Mouse (Mus musculus) gastrocnemius, postnatal 14 days (tissue): Measurements from ENCODE around the gene Cox17. TPM values are rescaled to one million over a fixed set of nuclear protein-coding genes. Genes with fewer than 3 reads are reported as not detected.

ENCODE experiments used
- DNase-seq: peaks from one replicate; pipeline ENCODE4 v3.0.0; 2021; ENCODE audit warnings: mixed read lengths
- intact Hi-C: fragments of 180-260 bp; cut with DNase I; formaldehyde crosslinking; loops from one replicate; pipeline ENCODE4 v1.15.1; 2025; ENCODE audit warnings: low total_unique reads
- total RNA-seq, 2 experiments: library from RNA; stranded (reverse); gene quantifications; 2 replicates each; pipeline ENCODE4 v1.2.3; 2021

The Cox17 gene
- total RNA-seq, 2 experiments from 2014 or later, result 134 to 137 TPM

- intact Hi-C loops, result no loop called here
- no peak for DNase-seq
These were observed 38.4 kb downstream of the Cox17 start for GRCm38 (mm10) chr16:38385184-38385634.

GRCm38 (mm10) chr16:38385700-38386099 lies 38.9 kb downstream of the Cox17 start:
- no peak for DNase-seq
- intact Hi-C loops, result no loop called here

GRCm38 (mm10) chr16:38387389-38387788 lies 40.6 kb downstream of the Cox17 start:
- no peak for DNase-seq
- intact Hi-C loops, result no loop called here

GRCm38 (mm10) chr16:38388757-38389156 lies 42.0 kb downstream of the Cox17 start:
- intact Hi-C loops, result no loop called here

GRCm38 (mm10) chr16:38389284-38389893 lies 42.6 kb downstream of the Cox17 start:
- intact Hi-C loops, result no loop called here

More at GRCm38 (mm10) chr16:38388757-38389156, 42.0 kb downstream of the Cox17 start:
- no peak for DNase-seq

GRCm38 (mm10) chr16:38390322-38390721 lies 43.5 kb downstream of the Cox17 start:
- intact Hi-C loops, result no loop called here

More at GRCm38 (mm10) chr16:38389284-38389893, 42.6 kb downstream of the Cox17 start:
- DNase-seq, result no peak

GRCm38 (mm10) chr16:38392126-38392894 lies 45.5 kb downstream of the Cox17 start:
- intact Hi-C loops, result no loop called here
- peak; percentile 74 for DNase-seq

More at GRCm38 (mm10) chr16:38390322-38390721, 43.5 kb downstream of the Cox17 start:
- DNase-seq, result no peak

- intact Hi-C loops, result no loop called here
- no peak for DNase-seq
These were observed 47.4 kb downstream of the Cox17 start for GRCm38 (mm10) chr16:38394191-38394618.

- intact Hi-C loops, result no loop called here
- no peak for DNase-seq
These were observed 48.4 kb downstream of the Cox17 start for GRCm38 (mm10) chr16:38395060-38395730.

- intact Hi-C loops, result no loop called here
- peak; percentile 64 for DNase-seq
These were observed 49.4 kb downstream of the Cox17 start for GRCm38 (mm10) chr16:38396155-38396554.

GRCm38 (mm10) chr16:38398266-38398665 lies 51.5 kb downstream of the Cox17 start:
- intact Hi-C loops, result no loop called here
- DNase-seq, result no peak

GRCm38 (mm10) chr16:38399076-38399475 lies 52.3 kb downstream of the Cox17 start:
- intact Hi-C loops, result no loop called here
- no peak for DNase-seq

- DNase-seq, result peak; percentile 67
- intact Hi-C loops, result loop anchor here (5.0 kb wide), 1 partner anchor 48 kb away; no protein-coding TSS in a partner anchor
These were observed 52.9 kb downstream of the Cox17 start for GRCm38 (mm10) chr16:38399531-38400231.

- intact Hi-C loops, result loop anchor here (5.0 kb wide), 1 partner anchor 47 kb away; no protein-coding TSS in a partner anchor
- no peak for DNase-seq
These were observed 53.6 kb downstream of the Cox17 start for GRCm38 (mm10) chr16:38400311-38400960.

- intact Hi-C loops, result loop anchor here (5.0 kb wide), 1 partner anchor 46 kb away; no protein-coding TSS in a partner anchor
- DNase-seq, result no peak
These were observed 54.7 kb downstream of the Cox17 start for GRCm38 (mm10) chr16:38401468-38401867.
